Mouse (Mus musculus): Measurements from ENCODE around the gene Nyap1. TPM values are rescaled to one million over a fixed set of nuclear protein-coding genes. Genes with fewer than 3 reads are reported as not detected.

Nyap1 gene
- total RNA-seq, 2 experiments from 2014 or later, result 0.98 to 0.99 TPM

Other genes starting within 250 kb of the Nyap1 start
- gene Pop7, start 239.1 kb downstream of the Nyap1 start, total RNA-seq (2021), result 10 to 100 TPM; 14.8 to 15.3 TPM
- gene Gigyf1, start 223.1 kb downstream of the Nyap1 start, total RNA-seq (2021), result 10 to 100 TPM; 28.6 to 29.1 TPM
- gene Epo, start 208.4 kb downstream of the Nyap1 start, total RNA-seq (2021), result not detected
- 100 to 1,000 TPM; 245 to 246 TPM for gene Gnb2, start 208.1 kb downstream of the Nyap1 start, total RNA-seq (2021)
- gene Actl6b, start 188.1 kb downstream of the Nyap1 start, total RNA-seq (2021), result not detected
- under 1 TPM in 1 of 2 experiments, not detected in 1; 0.08 TPM for gene Tfr2, start 171.8 kb downstream of the Nyap1 start, total RNA-seq (2021)
- gene Mospd3, start 140.5 kb downstream of the Nyap1 start, total RNA-seq (2021), result 10 to 100 TPM; 16.2 to 17.5 TPM
- gene Pcolce, start 127.8 kb downstream of the Nyap1 start, total RNA-seq (2021), result 10 to 100 TPM; 66.9 to 71.3 TPM
- gene Fbxo24, start 112.6 kb downstream of the Nyap1 start, total RNA-seq (2021), result under 1 TPM; 0.11 to 0.36 TPM
- 10 to 100 TPM; 17.6 to 18.2 TPM for gene Lrch4, start 112.5 kb downstream of the Nyap1 start, total RNA-seq (2021)
- 1 to 10 TPM; 3.2 to 4.5 TPM for gene Gm20605, start 112.4 kb downstream of the Nyap1 start, total RNA-seq (2021)
- gene Sap25, start 100.3 kb downstream of the Nyap1 start, total RNA-seq (2021), result 1 to 10 TPM; 3.0 to 3.9 TPM
- under 1 TPM; 0.29 to 0.48 TPM for gene Irs3, start 95.9 kb downstream of the Nyap1 start, total RNA-seq (2021)
- gene Agfg2, start 56.9 kb downstream of the Nyap1 start, total RNA-seq (2021), result 10 to 100 TPM; 11.8 to 13.3 TPM
- gene Tsc22d4, start 4.1 kb upstream of the Nyap1 start, total RNA-seq (2021), result 100 to 1,000 TPM; 282 to 288 TPM
- gene Ppp1r35, start 37.2 kb upstream of the Nyap1 start, total RNA-seq (2021), result 10 to 100 TPM; 11.1 to 13.4 TPM
- gene Mepce, start 46.0 kb upstream of the Nyap1 start, total RNA-seq (2021), result 10 to 100 TPM; 20.6 to 29.3 TPM
- gene Zcwpw1, start 46.2 kb upstream of the Nyap1 start, total RNA-seq (2021), result under 1 TPM; 0.57 to 0.89 TPM
- gene Pilra, start 94.7 kb upstream of the Nyap1 start, total RNA-seq (2021), result 1 to 10 TPM; 1.7 to 1.9 TPM
- under 1 TPM; 0.61 to 0.83 TPM for gene Pilrb1, start 116.5 kb upstream of the Nyap1 start, total RNA-seq (2021)
- under 1 TPM in 1 of 2 experiments, not detected in 1; 0.81 TPM for gene Pilrb2, start 130.2 kb upstream of the Nyap1 start, total RNA-seq (2021)
- under 1 TPM; 0.17 to 0.31 TPM for gene Cyp3a13, start 180.0 kb upstream of the Nyap1 start, total RNA-seq (2021)
- under 1 TPM; 0.26 to 0.42 TPM for gene Gjc3, start 221.5 kb upstream of the Nyap1 start, total RNA-seq (2021)
- gene Azgp1, start 239.9 kb upstream of the Nyap1 start, total RNA-seq (2021), result not detected

All from heart, postnatal 25 days (tissue).